Mouse (Mus musculus): ENCODE results near the gene Map2. TPM values are rescaled to one million over a fixed set of nuclear protein-coding genes. Genes with fewer than 3 reads are reported as not detected.

The Map2 gene
- polyA plus RNA-seq, 1 experiment from 2014 or later: 3.8 TPM

DNA sequence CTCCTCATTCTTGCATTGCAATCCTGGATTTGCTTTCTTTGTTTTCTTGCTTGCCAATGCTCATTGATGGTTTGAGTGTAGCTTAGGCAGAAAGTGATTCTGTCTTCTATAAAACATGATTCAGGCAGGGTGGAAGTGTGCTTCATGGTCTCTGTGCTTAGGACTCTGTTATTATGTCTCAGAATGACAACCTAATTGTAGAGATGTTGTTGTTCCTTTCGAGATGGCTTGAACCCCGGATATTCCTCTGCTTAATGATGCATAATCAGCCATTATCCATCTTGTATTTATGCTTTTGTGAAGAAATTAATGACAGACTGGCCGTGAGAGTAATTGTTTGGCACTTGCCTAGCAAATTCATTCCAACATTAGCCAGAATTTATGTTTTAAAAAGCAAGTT, 31.8 kb downstream of the Map2 start:
- DNase-seq (ENCODE audit: low spot score) (no peak), ATAC-seq (ENCODE audit: low FRiP score, low TSS enrichment) (no peak)
- Histone ChIP-seq H3K9ac (ENCODE audit: low read length) (no peak overlapping the region), H3K4me1 (replicated peaks; ENCODE audit: control insufficient read depth, insufficient read depth) (no peaks in the 10 kb centered on the region), H3K9me3 (ENCODE audit: control insufficient read depth, low read length) (no peaks in the 10 kb centered on the region), H3K4me3 (ENCODE audit: low read depth, low read length) (no peak overlapping the region), H3K36me3 (ENCODE audit: control insufficient read depth, insufficient read depth, low read length) (no peaks in the 10 kb centered on the region), H3K4me2 (replicated peaks; ENCODE audit: low read depth) (no peak overlapping the region), H3K27ac (replicated peaks) (no peak overlapping the region), H3K27me3 (ENCODE audit: control insufficient read depth, insufficient read depth, low read length) (no peaks in the 10 kb centered on the region)
- 57% methylated on average over 3 of the region's 3 CpGs for WGBS
- TF ChIP-seq EP300 (optimal IDR thresholded peaks at IDR 0.05) (no peak), CTCF (IDR thresholded peaks at IDR 0.05; ENCODE audit: low read depth) (no peak)

DNA sequence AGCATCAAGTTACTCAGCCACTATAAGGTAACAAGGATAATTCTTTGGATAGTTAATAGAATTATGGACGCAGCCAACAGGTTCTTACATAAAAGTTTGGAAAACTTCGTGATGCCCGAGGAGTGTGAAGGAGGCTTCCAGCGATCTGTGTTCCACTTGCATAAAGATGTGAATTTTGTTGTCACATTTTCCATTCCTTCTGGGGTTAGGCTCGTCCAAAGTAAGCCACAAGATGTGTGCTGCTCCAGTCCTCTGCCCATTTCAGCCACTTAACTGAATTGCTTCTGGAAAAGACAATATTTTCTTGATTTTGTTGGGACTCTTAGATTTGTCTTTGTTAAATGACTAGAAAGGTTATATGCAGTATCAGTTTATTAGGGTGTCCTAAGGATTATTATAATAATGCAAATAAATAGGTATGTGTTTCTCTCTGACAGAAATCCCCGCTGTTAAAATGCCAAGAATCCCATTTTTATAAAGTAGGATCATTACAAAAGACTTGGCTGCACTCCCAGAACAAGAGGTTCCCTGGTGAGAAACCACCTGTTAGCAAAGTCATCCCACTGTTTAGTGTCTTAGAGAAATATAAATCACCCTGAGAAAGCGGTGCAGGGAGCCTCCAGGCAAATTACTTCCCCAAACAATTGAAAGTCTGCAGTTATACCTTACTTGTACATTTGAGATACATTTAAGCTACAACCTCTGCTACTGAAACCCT, 36.2 kb downstream of the Map2 start:
- H3K4me1 ChIP-seq (replicated peaks; ENCODE audit: control insufficient read depth, insufficient read depth): no peaks in the 10 kb centered on the region
- no peaks in the 10 kb centered on the region for H3K27me3 ChIP-seq (ENCODE audit: control insufficient read depth, insufficient read depth, low read length)
- DNase-seq (ENCODE audit: low spot score) (no peak), ATAC-seq (ENCODE audit: low FRiP score, low TSS enrichment) (no peak)
- no peak overlapping the region for H3K9ac ChIP-seq (ENCODE audit: low read length)
- no peaks in the 10 kb centered on the region for H3K36me3 ChIP-seq (ENCODE audit: control insufficient read depth, insufficient read depth, low read length)
- WGBS: 55% methylated on average over 7 of the region's 7 CpGs
- H3K4me2 ChIP-seq (replicated peaks; ENCODE audit: low read depth): no peak overlapping the region
- H3K9me3 ChIP-seq (ENCODE audit: control insufficient read depth, low read length): no peaks in the 10 kb centered on the region
- no peak overlapping the region for H3K27ac ChIP-seq (replicated peaks)
- H3K4me3 ChIP-seq (ENCODE audit: low read depth, low read length): no peak overlapping the region
- TF ChIP-seq EP300 (optimal IDR thresholded peaks at IDR 0.05) (no peak), CTCF (IDR thresholded peaks at IDR 0.05; ENCODE audit: low read depth) (no peak)

DNA sequence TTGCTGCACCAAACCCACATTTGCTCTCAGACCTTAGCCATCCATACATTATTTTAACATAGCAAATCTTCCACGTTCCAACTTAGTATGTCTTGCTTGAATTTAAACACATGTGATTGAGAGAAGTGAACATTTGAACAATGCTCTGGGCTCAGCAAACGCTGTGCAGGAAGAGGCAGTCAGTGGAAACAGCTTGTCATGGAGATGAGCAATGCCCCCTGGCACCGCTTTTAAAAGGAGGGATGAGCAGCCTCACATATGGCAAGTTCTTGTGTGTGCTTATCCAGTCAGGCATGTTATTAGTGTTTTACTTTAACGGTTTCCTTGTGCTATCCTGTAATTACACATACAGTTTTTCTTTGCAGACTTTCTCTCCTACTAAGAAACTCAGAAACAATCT, 46.4 kb downstream of the Map2 start:
- no peaks in the 10 kb centered on the region for H3K36me3 ChIP-seq (ENCODE audit: control insufficient read depth, insufficient read depth, low read length)
- H3K4me2 ChIP-seq (replicated peaks; ENCODE audit: low read depth): no peak overlapping the region
- H3K9me3 ChIP-seq (ENCODE audit: control insufficient read depth, low read length): no peaks in the 10 kb centered on the region
- TF ChIP-seq EP300 (optimal IDR thresholded peaks at IDR 0.05): no peak
- no peaks in the 10 kb centered on the region for H3K4me1 ChIP-seq (replicated peaks; ENCODE audit: control insufficient read depth, insufficient read depth)
- no peaks in the 10 kb centered on the region for H3K27me3 ChIP-seq (ENCODE audit: control insufficient read depth, insufficient read depth, low read length)
- no peak overlapping the region for H3K9ac ChIP-seq (ENCODE audit: low read length)
- H3K4me3 ChIP-seq (ENCODE audit: low read depth, low read length): no peak overlapping the region
- ATAC-seq (ENCODE audit: low FRiP score, low TSS enrichment) (no peak), DNase-seq (ENCODE audit: low spot score) (no peak)
- 58% methylated on average over 4 of the region's 4 CpGs for WGBS
- no peak overlapping the region for H3K27ac ChIP-seq (replicated peaks)

DNA sequence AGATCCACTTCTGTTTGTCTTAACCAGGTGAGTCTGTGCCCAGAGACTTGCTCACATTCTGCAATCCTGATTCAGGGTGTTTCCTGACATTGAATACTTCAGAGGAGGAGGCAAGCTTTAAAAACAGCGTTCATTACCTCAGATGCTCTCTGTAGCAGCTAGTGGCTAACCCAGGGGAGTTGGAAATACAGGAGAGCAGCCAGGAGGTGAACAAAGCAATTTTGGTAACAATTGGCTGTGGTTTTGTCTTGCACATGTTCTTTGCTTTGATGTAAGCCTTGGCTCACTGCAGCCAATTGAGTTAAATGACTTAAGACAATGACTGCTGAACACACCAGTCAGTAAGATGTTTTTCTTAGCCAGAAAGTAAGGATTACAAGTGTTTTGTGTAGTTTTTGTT, 48.3 kb downstream of the Map2 start:
- Histone ChIP-seq H3K36me3 (ENCODE audit: control insufficient read depth, insufficient read depth, low read length) (no peaks in the 10 kb centered on the region), H3K27me3 (ENCODE audit: control insufficient read depth, insufficient read depth, low read length) (no peaks in the 10 kb centered on the region), H3K9ac (ENCODE audit: low read length) (no peak overlapping the region), H3K4me2 (replicated peaks; ENCODE audit: low read depth) (no peak overlapping the region), H3K9me3 (ENCODE audit: control insufficient read depth, low read length) (no peaks in the 10 kb centered on the region), H3K27ac (replicated peaks) (no peak overlapping the region), H3K4me1 (replicated peaks; ENCODE audit: control insufficient read depth, insufficient read depth) (no peaks in the 10 kb centered on the region), H3K4me3 (ENCODE audit: low read depth, low read length) (no peak overlapping the region)
- ATAC-seq (ENCODE audit: low FRiP score, low TSS enrichment): no peak
- no peak for DNase-seq (ENCODE audit: low spot score)
- WGBS: 28% methylated on average over 1 of the region's 1 CpGs
- TF ChIP-seq EP300 (optimal IDR thresholded peaks at IDR 0.05) (no peak), CTCF (IDR thresholded peaks at IDR 0.05; ENCODE audit: low read depth) (no peak)

DNA sequence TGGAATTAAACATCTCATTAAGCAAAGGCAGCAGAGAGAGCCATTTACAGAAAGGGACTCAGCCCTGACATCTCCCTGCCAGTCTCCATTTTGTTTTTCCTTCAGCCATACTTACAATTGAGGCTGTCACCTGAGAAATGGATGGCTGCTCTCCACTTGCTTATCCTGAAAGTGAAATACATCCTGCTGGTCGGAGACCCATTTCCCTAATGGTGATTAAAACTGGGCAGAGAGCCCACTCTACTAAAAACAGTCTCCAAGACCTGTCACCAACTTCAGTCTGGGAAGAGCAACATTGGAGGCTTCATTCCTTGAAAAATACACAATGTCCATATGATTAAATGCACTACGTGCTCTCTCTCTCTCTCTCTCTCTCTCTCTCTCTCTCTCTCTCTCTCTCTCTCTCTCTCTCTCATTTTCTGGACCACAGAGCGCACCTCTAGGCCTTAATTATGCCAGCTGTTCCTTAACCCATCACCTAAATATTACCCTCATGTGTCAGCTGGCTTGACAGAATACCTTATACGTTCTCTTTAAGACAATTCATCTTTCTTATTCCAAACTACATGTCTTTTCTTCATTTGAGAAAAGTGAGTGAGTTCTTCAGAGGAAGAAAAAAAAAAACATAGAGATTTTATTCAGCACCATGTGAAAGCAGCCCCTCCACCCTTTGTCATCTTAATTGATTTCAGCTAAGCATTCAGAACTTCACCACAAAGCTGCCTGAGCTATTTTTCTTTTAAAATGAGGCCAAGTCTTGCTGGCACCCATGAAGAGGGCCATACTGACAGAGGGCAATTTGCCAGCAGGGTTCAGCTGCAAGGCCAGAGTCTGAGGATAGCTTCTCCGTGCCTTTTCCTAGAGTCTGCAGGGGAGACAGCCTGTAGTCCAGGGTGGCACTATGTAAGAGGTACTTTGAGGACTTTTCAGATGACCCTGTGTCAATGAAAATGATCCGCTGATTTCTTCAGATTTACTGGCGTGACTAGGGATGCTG, 51.6 kb downstream of the Map2 start:
- H3K9ac ChIP-seq (ENCODE audit: low read length): no peak overlapping the region
- H3K4me3 ChIP-seq (ENCODE audit: low read depth, low read length): no peak overlapping the region
- DNase-seq (ENCODE audit: low spot score) (no peak), ATAC-seq (ENCODE audit: low FRiP score, low TSS enrichment) (no peak)
- 41% methylated on average over 7 of the region's 7 CpGs for WGBS
- no peak overlapping the region for H3K27ac ChIP-seq (replicated peaks)
- H3K36me3 ChIP-seq (ENCODE audit: control insufficient read depth, insufficient read depth, low read length): no peaks in the 10 kb centered on the region
- TF ChIP-seq EP300 (optimal IDR thresholded peaks at IDR 0.05) (no peak), CTCF (IDR thresholded peaks at IDR 0.05; ENCODE audit: low read depth) (no peak)
- no peaks in the 10 kb centered on the region for H3K27me3 ChIP-seq (ENCODE audit: control insufficient read depth, insufficient read depth, low read length)
- H3K4me2 ChIP-seq (replicated peaks; ENCODE audit: low read depth): no peak overlapping the region
- H3K4me1 ChIP-seq (replicated peaks; ENCODE audit: control insufficient read depth, insufficient read depth): no peaks in the 10 kb centered on the region
- H3K9me3 ChIP-seq (ENCODE audit: control insufficient read depth, low read length): no peaks in the 10 kb centered on the region

DNA sequence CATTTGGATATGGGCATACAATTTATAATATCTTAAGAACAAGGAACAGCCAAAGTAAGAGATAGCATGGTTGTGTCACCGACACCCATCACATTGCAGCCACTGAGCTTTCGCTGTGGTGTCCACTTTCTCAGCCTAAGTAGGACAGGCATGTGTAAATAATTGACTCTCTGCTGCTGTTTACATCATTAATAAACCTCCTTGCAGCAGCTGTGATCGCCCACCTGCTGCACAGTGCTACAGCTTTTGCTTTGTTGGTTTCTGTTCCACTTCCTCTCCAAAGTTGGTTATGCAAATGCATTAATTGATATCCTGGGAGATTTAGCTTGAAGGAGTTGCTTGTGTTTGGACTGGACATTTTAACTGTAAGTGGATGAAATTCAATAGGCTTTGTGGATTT, 53.1 kb downstream of the Map2 start:
- Histone ChIP-seq H3K27me3 (ENCODE audit: control insufficient read depth, insufficient read depth, low read length) (no peaks in the 10 kb centered on the region), H3K9me3 (ENCODE audit: control insufficient read depth, low read length) (no peaks in the 10 kb centered on the region), H3K4me1 (replicated peaks; ENCODE audit: control insufficient read depth, insufficient read depth) (no peaks in the 10 kb centered on the region), H3K36me3 (ENCODE audit: control insufficient read depth, insufficient read depth, low read length) (no peaks in the 10 kb centered on the region), H3K4me3 (ENCODE audit: low read depth, low read length) (no peak overlapping the region), H3K4me2 (replicated peaks; ENCODE audit: low read depth) (no peak overlapping the region), H3K27ac (replicated peaks) (no peak overlapping the region), H3K9ac (ENCODE audit: low read length) (no peak overlapping the region)
- no peak for DNase-seq (ENCODE audit: low spot score)
- WGBS: 50% methylated on average over 3 of the region's 3 CpGs
- TF ChIP-seq EP300 (optimal IDR thresholded peaks at IDR 0.05) (no peak), CTCF (IDR thresholded peaks at IDR 0.05; ENCODE audit: low read depth) (no peak)
- no peak for ATAC-seq (ENCODE audit: low FRiP score, low TSS enrichment)
